Mouse (Mus musculus) kidney, adult 8-10 months (tissue): ENCODE measurements around the gene Gm42906.
A peak's percentile ranks its signal among the peaks of the same experiment; 100 is the strongest.

Experiments
- DNase-seq, 2 experiments: peaks; one replicate each; pipeline ENCODE4 v3.0.0; 2022

Gm42906 gene

GRCm38 (mm10) chr5:151231861-151232260 is 196.1 kb downstream of the Gm42906 start:
- DNase-seq: no peak

GRCm38 (mm10) chr5:151231411-151231810 is 196.6 kb downstream of the Gm42906 start:
- DNase-seq: peak; percentile 54 to 55

- DNase-seq: no peak
These were observed 197.5 kb downstream of the Gm42906 start for GRCm38 (mm10) chr5:151230427-151230826.

GRCm38 (mm10) chr5:151228367-151229005 is 199.5 kb downstream of the Gm42906 start:
- no peak for DNase-seq

- no peak for DNase-seq
These were observed 204.1 kb downstream of the Gm42906 start for GRCm38 (mm10) chr5:151223696-151224366.

- DNase-seq: no peak
These were observed 205.2 kb downstream of the Gm42906 start for GRCm38 (mm10) chr5:151222791-151223190.

- peak; percentile 9 to 20 for DNase-seq
These were observed 209.3 kb downstream of the Gm42906 start for GRCm38 (mm10) chr5:151218689-151219115.

- no peak for DNase-seq
These were observed 214.9 kb downstream of the Gm42906 start for GRCm38 (mm10) chr5:151213097-151213496.

GRCm38 (mm10) chr5:151210869-151211268 is 217.1 kb downstream of the Gm42906 start:
- DNase-seq: no peak

- no peak for DNase-seq
These were observed 217.9 kb downstream of the Gm42906 start for GRCm38 (mm10) chr5:151210060-151210459.

GRCm38 (mm10) chr5:151205017-151205416 is 222.9 kb downstream of the Gm42906 start:
- no peak for DNase-seq

- no peak for DNase-seq
These were observed 225.0 kb downstream of the Gm42906 start for GRCm38 (mm10) chr5:151202925-151203324.

- DNase-seq: no peak
These were observed 226.7 kb downstream of the Gm42906 start for GRCm38 (mm10) chr5:151201220-151201619.

GRCm38 (mm10) chr5:151199235-151199634 is 228.7 kb downstream of the Gm42906 start:
- DNase-seq: no peak

GRCm38 (mm10) chr5:151196603-151197272 is 231.2 kb downstream of the Gm42906 start:
- DNase-seq: no peak

- DNase-seq: no peak
These were observed 234.0 kb downstream of the Gm42906 start for GRCm38 (mm10) chr5:151193885-151194520.

GRCm38 (mm10) chr5:151192266-151192665 is 235.7 kb downstream of the Gm42906 start:
- DNase-seq: no peak

- DNase-seq: no peak
These were observed 237.2 kb downstream of the Gm42906 start for GRCm38 (mm10) chr5:151190764-151191163.

GRCm38 (mm10) chr5:151189789-151190378 is 238.1 kb downstream of the Gm42906 start:
- peak; percentile 76 to 79 for DNase-seq

- no peak for DNase-seq
These were observed 238.6 kb downstream of the Gm42906 start for GRCm38 (mm10) chr5:151189321-151189720.

- peak in 1 of 2 experiments; percentile 27 for DNase-seq
These were observed 239.3 kb downstream of the Gm42906 start for GRCm38 (mm10) chr5:151188659-151189058.

GRCm38 (mm10) chr5:151187336-151187735 is 240.6 kb downstream of the Gm42906 start:
- no peak for DNase-seq

GRCm38 (mm10) chr5:151185286-151185856 is 242.6 kb downstream of the Gm42906 start:
- no peak for DNase-seq
